Mouse (Mus musculus) kidney, adult 2 months (tissue): ENCODE data around the gene Kcnmb3.

Experiments
- CTCF ChIP-seq: fragments of 200-500 bp; conservative IDR thresholded peaks from 2 replicates; pipeline ENCODE4 v1.5.1; 2011; ENCODE audit warnings: low read depth, mild to moderate bottlenecking, control low read depth, low read length, moderate library complexity, mixed read lengths; ENCODE audit not compliant: insufficient read depth, insufficient read length
- POLR2A ChIP-seq: fragments of 200-500 bp; IDR thresholded peaks from one replicate; pipeline ENCODE4 v1.6.1; 2011; ENCODE audit warnings: low read depth, low read length, control low read depth

DNA sequence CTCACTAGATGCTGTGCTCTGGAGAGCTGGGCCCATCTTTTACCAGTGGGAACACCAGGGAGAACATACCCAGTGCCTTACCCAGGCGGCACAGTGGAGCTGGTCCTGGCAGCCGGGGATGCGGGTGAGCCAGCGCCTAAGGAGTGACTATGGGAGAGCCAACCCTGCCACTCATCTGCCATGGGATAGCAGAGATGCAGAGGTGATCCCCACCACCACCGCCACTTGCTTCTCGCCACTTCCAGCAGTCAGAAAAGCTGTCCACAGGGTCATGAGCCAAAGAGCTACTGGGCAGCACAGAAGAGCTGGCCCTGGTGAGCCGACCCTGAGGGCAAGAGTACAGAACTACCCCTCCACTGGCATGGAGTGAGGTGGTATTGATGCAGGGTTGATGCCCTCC is 12.1 kb downstream of the Kcnmb3 start:
- TF ChIP-seq CTCF (no peak), POLR2A (no peak)
